Mouse (Mus musculus) embryonic facial prominence, embryonic 13.5 days (tissue): Measurements from ENCODE around the gene Cst12. TPM values are rescaled to one million over a fixed set of nuclear protein-coding genes. Genes with fewer than 3 reads are reported as not detected.
"Not testable (repeated sequence)": the region's sequence is repeated elsewhere in the genome, so short reads cannot be mapped to it uniquely, and the experiment has no call there.

Source experiments
- ATAC-seq: fragments of 200-750 bp; cut with Nextera tagmentation; 2 replicates; pipeline ENCODE4 v1.8.0; 2017; ENCODE audit warnings: low read depth; ENCODE audit not compliant: insufficient number of reproducible peaks, insufficient read depth, low FRiP score, low TSS enrichment
- H3K27ac ChIP-seq: fragments of 300-500 bp; sonication (generic); 2 replicates; pipeline ENCODE4 v1.5.1; 2015; ENCODE audit warnings: moderate library complexity, mild to moderate bottlenecking, inconsistent platforms
- H3K27me3 ChIP-seq: fragments of 300-500 bp; sonication (generic); 2 replicates; pipeline ENCODE4 v1.6.1; 2015; ENCODE audit warnings: mild to moderate bottlenecking, inconsistent platforms
- H3K36me3 ChIP-seq: fragments of 300-500 bp; sonication (generic); 2 replicates; pipeline ENCODE4 v1.6.1; 2015; ENCODE audit warnings: mild to moderate bottlenecking, inconsistent platforms
- H3K4me1 ChIP-seq: fragments of 300-500 bp; sonication (generic); 2 replicates; pipeline ENCODE4 v1.6.1; 2015; ENCODE audit warnings: inconsistent platforms
- H3K4me2 ChIP-seq: fragments of 300-500 bp; sonication (generic); 2 replicates; pipeline ENCODE4 v1.6.1; 2015; ENCODE audit warnings: moderate library complexity, mild to moderate bottlenecking, inconsistent platforms
- H3K4me3 ChIP-seq: fragments of 300-500 bp; sonication (generic); 2 replicates; pipeline ENCODE4 v1.5.1; 2015; ENCODE audit warnings: mild to moderate bottlenecking, inconsistent platforms
- H3K9ac ChIP-seq: fragments of 300-500 bp; sonication (generic); 2 replicates; pipeline ENCODE4 v1.6.1; 2015; ENCODE audit warnings: mild to moderate bottlenecking, inconsistent platforms
- H3K9me3 ChIP-seq: fragments of 300-500 bp; sonication (generic); 2 replicates; pipeline ENCODE4 v1.6.1; 2016; ENCODE audit warnings: inconsistent platforms
- WGBS: fragments of 180-500 bp; shearing (Covaris S2); methylation state at CpG from one replicate; pipeline ENCODE4 v1.1.7; 2015; ENCODE audit warnings: mixed read lengths; 5-methylcytosine and 5-hydroxymethylcytosine counted together
- polyA plus RNA-seq: library from polyadenylated mRNA; unstranded; fragments of >200 nt; fragmentation: Nextera tagmentation; extraction: Ambion mirVana; gene quantifications from 2 replicates; pipeline ENCODE4 v1.2.1, GENCODE M21; 2015

Cst12 gene
- polyA plus RNA-seq: not detected in 2 replicates

DNA sequence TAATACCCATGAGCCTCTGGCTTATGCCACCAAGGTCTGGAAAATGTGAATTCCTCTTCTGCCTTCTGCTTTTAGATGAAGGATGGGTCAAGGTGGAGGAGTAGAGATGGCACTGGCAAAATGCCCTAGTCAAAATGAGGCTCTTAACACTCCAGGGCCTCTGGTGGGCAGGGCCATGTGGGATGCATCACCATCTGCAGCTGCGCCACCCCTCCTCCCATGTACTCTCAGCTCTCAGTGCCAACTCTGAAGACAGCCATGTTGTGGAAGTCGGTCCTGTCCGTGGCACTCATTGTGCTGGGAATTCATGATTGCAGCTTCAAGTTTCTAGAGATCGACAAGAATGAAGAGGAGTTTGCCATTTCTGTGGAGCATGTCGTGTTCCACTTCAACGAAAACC, at the start of gene Cst12:
TSS of gene Cst12 (plus strand) at position 220 of the 400 bp plus-strand sequence.
- H3K9me3 ChIP-seq: no peaks in the 10 kb centered on the region
- no peaks in the 10 kb centered on the region for H3K27me3 ChIP-seq
- ATAC-seq: no peak
- H3K27ac ChIP-seq: no peak within 1 kb of the TSS
- H3K36me3 ChIP-seq: no peaks in the 10 kb centered on the region
- H3K4me1 ChIP-seq: no peaks in the 10 kb centered on the region
- 92% methylated on average over 6 of the region's 6 CpGs for WGBS
- H3K9ac ChIP-seq: no peak within 1 kb of the TSS
- no peak within 1 kb of the TSS for H3K4me3 ChIP-seq
- H3K4me2 ChIP-seq: no peak within 1 kb of the TSS

DNA sequence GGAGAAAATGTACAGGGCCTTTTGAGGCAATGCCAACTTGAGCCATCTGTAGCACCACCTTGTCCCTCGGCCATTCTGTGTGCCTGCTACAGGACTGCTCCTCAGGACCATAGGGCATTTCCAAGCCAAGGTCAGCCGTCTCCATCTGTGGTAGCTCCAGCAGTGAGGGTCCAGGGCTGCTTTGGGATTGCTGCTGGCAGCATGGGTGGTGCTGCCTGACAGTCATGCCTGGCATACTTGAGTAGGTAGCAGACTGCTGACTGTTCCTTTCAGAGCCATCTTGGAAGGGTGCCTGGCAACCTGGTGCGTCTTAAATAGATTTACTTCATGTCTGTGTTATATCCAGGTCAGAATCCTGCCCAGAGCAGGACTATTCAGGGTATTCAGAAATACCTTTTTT, 46.2 kb upstream of the Cst12 start:
- H3K36me3 ChIP-seq: no peaks in the 10 kb centered on the region
- no peak overlapping the region for H3K9ac ChIP-seq
- no peaks in the 10 kb centered on the region for H3K4me1 ChIP-seq
- ATAC-seq: no peak
- no peaks in the 10 kb centered on the region for H3K9me3 ChIP-seq
- 78% methylated on average over 3 of the region's 3 CpGs for WGBS
- H3K4me2 ChIP-seq: no peak overlapping the region
- no peak overlapping the region for H3K27ac ChIP-seq
- no peak overlapping the region for H3K4me3 ChIP-seq
- H3K27me3 ChIP-seq: no peaks in the 10 kb centered on the region

DNA sequence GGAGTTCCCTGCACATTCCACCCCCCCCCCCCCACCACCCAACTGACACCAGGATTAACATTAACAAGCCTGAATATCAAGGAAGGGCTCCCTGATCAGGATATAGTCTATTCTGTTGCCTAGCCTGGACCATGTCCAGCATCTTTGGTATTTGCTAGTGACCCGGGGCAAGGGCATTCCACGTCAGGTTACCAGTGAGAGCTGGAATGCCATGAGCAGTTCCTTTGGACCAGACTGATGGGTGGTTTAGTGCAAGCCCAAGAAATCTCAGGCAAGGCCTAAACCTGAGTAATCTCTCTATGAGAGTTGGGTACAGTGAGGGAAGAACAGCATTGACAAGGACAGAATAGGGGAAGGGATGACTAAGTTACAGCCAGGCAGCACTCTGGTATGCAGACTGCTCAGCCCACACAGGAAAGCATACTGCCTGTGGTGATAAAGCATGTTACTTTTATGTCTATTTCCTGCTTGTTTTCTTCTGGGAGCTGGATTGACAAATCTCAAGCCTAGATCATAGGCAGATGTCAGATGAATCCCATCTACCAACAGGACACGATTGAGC, 45.2 kb upstream of the Cst12 start:
- H3K4me1 ChIP-seq: no peaks in the 10 kb centered on the region
- no peaks in the 10 kb centered on the region for H3K36me3 ChIP-seq
- 76% methylated on average over 3 of the region's 3 CpGs for WGBS
- no peaks in the 10 kb centered on the region for H3K27me3 ChIP-seq
- H3K27ac ChIP-seq: no peak overlapping the region
- no peak for ATAC-seq
- H3K9ac ChIP-seq: no peak overlapping the region
- no peak overlapping the region for H3K4me2 ChIP-seq
- no peaks in the 10 kb centered on the region for H3K9me3 ChIP-seq
- H3K4me3 ChIP-seq: no peak overlapping the region

DNA sequence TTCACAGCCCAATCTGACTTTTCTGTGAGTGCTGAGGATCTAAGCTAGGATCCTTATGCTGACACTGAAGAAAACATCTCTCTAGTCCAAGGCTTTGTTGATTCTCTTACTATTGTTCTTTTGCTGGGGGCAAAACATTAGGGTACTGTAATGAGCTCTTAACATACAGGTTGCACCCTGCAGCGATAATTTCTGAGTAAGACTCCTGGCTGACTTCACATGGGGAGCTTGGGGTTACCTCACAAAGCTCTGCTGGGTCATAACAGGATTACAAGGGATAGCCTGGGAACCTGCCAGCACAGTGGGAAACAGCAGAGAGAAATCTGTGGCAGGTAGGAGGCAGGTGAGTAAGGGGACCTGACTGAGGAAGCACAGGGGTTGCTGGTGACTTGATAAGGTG, 39.1 kb upstream of the Cst12 start, which contains the start of gene Cstl1:
TSS of gene Cstl1 (plus strand) at position 301 of the 400 bp plus-strand sequence.
- Histone ChIP-seq H3K9me3 (no peaks in the 10 kb centered on the region), H3K36me3 (no peaks in the 10 kb centered on the region), H3K4me3 (no peak within 1 kb of the TSS), H3K4me2 (no peak within 1 kb of the TSS), H3K9ac (no peak within 1 kb of the TSS), H3K27me3 (no peaks in the 10 kb centered on the region), H3K27ac (no peak within 1 kb of the TSS), H3K4me1 (no peaks in the 10 kb centered on the region)
- WGBS: 72% methylated on average over 1 of the region's 1 CpGs
- no peak for ATAC-seq

DNA sequence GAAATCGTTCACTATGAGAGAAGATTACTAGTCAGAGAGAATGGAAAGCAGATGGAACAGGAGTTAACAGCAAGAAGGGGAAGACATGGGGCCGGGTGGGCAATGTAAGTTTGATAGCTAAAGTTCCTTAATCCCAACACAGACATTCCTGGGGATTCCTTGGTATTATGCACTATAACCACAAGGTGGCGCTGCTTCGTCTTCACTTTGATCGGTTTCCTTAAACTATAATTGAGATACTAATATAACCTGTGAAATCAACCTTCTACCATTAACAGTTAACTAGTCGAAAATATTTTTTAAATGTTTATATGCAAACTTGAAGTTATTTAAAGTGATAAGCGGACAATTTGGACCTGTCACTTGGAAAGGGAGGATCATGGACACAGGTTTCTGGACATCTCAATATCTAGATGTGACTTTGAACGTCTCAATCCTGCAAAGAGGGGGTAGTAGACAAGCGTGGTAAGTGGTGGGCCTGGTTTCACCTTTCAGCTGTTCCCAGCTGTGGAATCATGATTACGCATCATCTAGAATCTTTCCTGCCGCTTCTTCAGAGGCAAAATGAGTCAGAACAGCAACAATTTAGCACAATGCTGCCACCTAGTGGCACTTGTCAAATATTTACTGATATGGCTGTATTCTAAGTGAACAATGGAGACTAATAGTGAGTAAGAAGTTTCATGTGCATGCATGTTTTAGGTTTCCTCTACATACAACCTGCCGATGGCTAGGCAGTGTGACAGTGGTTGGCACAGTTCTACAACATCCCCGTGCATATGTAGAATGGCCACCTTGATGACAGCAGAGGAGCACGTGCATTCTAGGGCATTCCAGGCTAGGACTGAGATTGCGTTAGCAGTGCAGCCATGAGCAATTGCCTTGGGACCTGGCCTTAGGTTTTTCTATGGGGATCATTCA, 37.0 kb upstream of the Cst12 start:
- no peaks in the 10 kb centered on the region for H3K4me1 ChIP-seq
- H3K9ac ChIP-seq: no peak overlapping the region
- H3K9me3 ChIP-seq: no peaks in the 10 kb centered on the region
- peak overlapping the region; percentile 58 for H3K4me2 ChIP-seq
- no peaks in the 10 kb centered on the region for H3K27me3 ChIP-seq
- no peak for ATAC-seq
- no peaks in the 10 kb centered on the region for H3K36me3 ChIP-seq
- peak overlapping the region; percentile 29; the same call in 1 of the 2 replicates for H3K4me3 ChIP-seq
- WGBS: 18% methylated on average over 15 of the region's 15 CpGs
- H3K27ac ChIP-seq: no peak overlapping the region

DNA sequence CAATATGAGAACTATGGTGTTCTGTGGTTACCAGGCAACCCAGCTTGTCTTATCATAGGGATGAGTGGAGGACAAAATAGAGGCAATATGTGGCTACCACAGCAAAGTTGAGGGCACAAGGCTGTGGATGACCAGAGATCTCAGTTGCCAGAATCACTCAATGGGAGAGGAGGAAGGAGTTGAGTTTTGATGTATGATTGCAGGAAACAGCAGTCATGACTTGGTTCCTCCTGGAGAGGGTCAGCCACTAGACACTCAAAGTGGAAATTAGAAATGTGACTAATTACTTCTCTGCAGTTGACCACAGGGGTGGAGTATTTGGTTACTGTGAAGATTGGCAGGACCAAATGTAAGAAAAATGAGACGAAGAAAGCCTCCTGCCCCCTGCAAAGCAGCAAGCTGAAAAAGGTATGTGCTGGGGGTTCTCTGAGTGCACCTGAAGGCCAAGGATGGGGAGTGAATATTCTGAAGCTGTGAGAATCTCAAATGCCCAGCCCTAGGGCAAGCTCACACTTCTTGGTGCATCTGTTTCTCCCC, 34.8 kb upstream of the Cst12 start:
- no peaks in the 10 kb centered on the region for H3K36me3 ChIP-seq
- H3K9me3 ChIP-seq: no peaks in the 10 kb centered on the region
- no peak overlapping the region for H3K4me2 ChIP-seq
- no peak overlapping the region for H3K9ac ChIP-seq
- H3K27me3 ChIP-seq: no peaks in the 10 kb centered on the region
- H3K4me3 ChIP-seq: no peak overlapping the region
- WGBS: 64% methylated on average over 1 of the region's 1 CpGs
- H3K4me1 ChIP-seq: no peaks in the 10 kb centered on the region
- H3K27ac ChIP-seq: no peak overlapping the region
- no peak for ATAC-seq

DNA sequence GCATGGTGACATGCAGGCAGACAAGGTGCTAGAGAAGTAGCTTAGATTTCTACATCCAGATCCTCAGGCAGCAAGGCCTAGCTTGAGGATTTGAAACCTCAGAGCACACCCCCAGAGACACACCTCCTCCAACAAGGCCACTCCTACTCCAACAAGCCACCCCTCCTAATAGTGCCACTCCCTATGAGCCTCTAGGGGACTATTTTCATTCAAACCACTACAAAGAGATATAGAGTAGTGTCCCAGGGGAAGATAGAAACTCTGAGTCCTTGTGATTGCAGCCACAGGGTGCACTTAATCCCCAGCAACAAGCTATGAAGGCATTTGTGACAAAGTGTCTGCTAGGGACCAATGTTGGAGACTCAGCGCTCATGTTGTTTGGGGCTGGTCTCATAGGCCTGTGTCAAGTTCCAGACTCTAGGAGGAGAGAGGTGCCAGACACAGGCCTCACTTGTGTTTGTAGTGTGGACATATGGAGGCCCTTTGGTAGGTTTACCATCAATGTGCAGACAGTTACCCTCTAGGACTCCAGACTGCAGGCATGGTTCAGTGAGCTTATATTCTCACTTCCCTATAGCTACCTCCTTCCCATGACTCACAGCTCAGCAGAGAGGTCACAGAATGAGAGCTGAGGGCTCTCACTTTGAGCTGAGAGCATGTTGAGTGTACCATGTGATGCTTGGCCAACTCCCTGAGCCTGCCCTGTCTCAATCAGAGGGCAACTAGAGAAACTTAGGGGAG, 25.3 kb upstream of the Cst12 start:
- H3K36me3 ChIP-seq: no peaks in the 10 kb centered on the region
- no peak overlapping the region for H3K4me2 ChIP-seq
- no peaks in the 10 kb centered on the region for H3K9me3 ChIP-seq
- no peak overlapping the region for H3K4me3 ChIP-seq
- no peak overlapping the region for H3K9ac ChIP-seq
- no peak overlapping the region for H3K27ac ChIP-seq
- H3K4me1 ChIP-seq: no peaks in the 10 kb centered on the region
- no peak for ATAC-seq
- 96% methylated on average over 1 of the region's 1 CpGs for WGBS
- no peaks in the 10 kb centered on the region for H3K27me3 ChIP-seq

DNA sequence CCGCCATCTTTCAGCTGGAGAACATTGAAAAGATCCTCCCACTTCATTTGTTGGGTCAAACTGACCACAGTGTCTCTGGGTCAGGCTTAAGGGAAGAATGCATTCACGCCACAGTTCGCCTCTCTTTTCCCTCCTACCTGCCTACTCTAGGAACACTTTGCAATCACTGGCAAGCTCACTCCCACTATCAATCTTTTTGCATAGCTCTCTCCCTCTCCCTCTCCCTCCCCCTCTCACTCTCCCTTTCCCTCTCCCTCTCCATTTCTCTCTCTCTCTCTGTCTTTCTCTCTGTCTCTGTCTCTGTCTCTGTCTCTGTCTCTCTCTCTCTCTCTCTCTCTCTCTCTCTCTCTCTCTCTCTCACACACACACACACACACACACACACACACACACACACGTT, 17.8 kb upstream of the Cst12 start, which contains the start of gene Cst11:
TSS of gene Cst11 (minus strand) at position 101 of the 400 bp plus-strand sequence.
- H3K36me3 ChIP-seq, H3K4me2 ChIP-seq, H3K27ac ChIP-seq, H3K9ac ChIP-seq, H3K4me1 ChIP-seq, H3K4me3 ChIP-seq, H3K27me3 ChIP-seq, ATAC-seq, H3K9me3 ChIP-seq: not testable (repeated sequence)
- 80% methylated on average over 4 of the region's 4 CpGs for WGBS

DNA sequence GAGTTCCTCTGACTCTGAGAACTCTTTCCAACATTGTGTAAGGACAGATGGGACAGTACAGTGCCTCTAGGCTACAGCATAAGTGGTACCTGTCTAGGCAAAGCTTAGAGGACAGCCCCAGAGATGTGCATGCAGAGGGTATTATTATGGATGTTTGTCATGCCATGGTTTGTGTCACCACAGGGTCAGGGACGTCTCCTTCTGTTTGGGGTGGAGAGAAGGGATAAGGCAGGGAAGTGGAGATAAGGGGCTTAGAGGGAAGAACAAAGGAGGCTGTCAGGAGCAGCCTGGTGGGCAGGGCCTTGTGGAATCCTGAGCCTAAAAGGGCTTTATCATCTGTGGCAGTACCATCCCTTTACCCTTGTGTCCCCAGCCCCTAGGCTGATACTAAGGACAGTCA, 7.5 kb upstream of the Cst12 start, which contains the start of gene 8030411F24Rik:
TSS of gene 8030411F24Rik (plus strand) at position 301 of the 400 bp plus-strand sequence.
- Histone ChIP-seq H3K9ac (no peak within 1 kb of the TSS), H3K9me3 (no peaks in the 10 kb centered on the region), H3K36me3 (no peaks in the 10 kb centered on the region), H3K4me1 (no peaks in the 10 kb centered on the region), H3K27ac (no peak within 1 kb of the TSS), H3K4me2 (no peak within 1 kb of the TSS), H3K27me3 (no peaks in the 10 kb centered on the region), H3K4me3 (no peak within 1 kb of the TSS)
- no peak for ATAC-seq
- 16% methylated on average over 1 of the region's 1 CpGs for WGBS

DNA sequence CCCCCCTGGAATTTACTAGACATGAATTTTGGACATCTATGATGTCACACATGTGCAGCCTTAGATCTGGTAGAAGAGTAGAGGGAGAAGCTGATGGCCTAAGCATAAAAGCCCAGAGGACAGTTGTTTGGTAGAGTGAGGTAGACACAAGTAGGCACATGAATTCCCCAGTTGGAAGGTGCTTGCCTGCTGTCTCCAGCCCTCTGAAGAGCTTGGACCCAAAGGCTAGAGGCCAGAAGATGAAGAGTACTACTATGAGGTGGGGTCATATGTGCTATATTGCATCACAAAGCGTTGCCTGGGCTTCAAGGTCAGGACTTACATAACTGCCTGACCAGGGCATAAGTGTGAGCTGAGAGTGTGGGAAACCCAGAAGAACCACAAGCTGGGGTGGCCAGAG, 9.3 kb downstream of the Cst12 start, which contains the start of gene Cst8:
TSS of gene Cst8 (plus strand) at position 301 of the 400 bp plus-strand sequence.
- H3K9me3 ChIP-seq: no peaks in the 10 kb centered on the region
- no peak within 1 kb of the TSS for H3K27ac ChIP-seq
- H3K27me3 ChIP-seq: no peaks in the 10 kb centered on the region
- no peak within 1 kb of the TSS for H3K4me2 ChIP-seq
- no peaks in the 10 kb centered on the region for H3K4me1 ChIP-seq
- ATAC-seq: no peak
- 92% methylated on average over 1 of the region's 1 CpGs for WGBS
- no peak within 1 kb of the TSS for H3K9ac ChIP-seq
- no peaks in the 10 kb centered on the region for H3K36me3 ChIP-seq
- H3K4me3 ChIP-seq: no peak within 1 kb of the TSS

DNA sequence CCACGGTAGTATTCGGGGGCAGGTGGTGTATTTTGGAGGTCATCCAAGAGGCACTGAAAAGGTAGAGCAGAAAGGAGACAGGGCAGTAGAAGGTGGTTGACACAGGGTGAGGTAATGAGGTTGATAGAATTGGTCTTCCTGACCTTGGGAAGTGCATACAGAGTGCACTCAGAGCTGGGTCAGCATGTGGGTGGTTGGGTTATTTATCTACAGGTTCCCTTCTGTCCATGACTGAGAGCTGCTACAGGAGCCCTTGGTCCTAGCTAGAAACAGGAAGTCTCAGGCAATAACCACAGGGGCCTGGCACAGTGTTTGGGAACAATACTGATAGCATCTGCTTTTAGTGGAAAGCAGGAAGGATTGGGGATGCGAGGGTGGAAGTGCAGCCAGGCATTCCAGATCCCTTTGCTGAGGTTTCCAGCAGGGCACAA, 12.3 kb downstream of the Cst12 start:
- no peak overlapping the region for H3K9ac ChIP-seq
- no peak overlapping the region for H3K4me2 ChIP-seq
- no peak for ATAC-seq
- H3K4me3 ChIP-seq: no peak overlapping the region
- no peaks in the 10 kb centered on the region for H3K36me3 ChIP-seq
- no peaks in the 10 kb centered on the region for H3K4me1 ChIP-seq
- H3K9me3 ChIP-seq: no peaks in the 10 kb centered on the region
- no peaks in the 10 kb centered on the region for H3K27me3 ChIP-seq
- no peak overlapping the region for H3K27ac ChIP-seq
- WGBS: 55% methylated on average over 3 of the region's 3 CpGs
